8 mouse cellular contexts compared by ENCODE assay signal in genomic region chr5:150522867-150523234, GRCm38 (mm10). TPM values are rescaled to one million over a fixed set of nuclear protein-coding genes. Genes with fewer than 3 reads are reported as not detected.
DNase-seq lines count a peak whose midpoint lies in the region; ATAC-seq and TF ChIP-seq lines count a peak whose summit lies in the region.

No protein-coding gene starts in this region.

- peak overlapping the region; percentile 86 for H3K4me2 ChIP-seq in heart, embryonic 14.5 days (ENCODE audit: low read length)
- H3K4me2 ChIP-seq in hindbrain, embryonic 11.5 days (replicated peaks; ENCODE audit: low read depth, low read length), result peak overlapping the region; percentile 58
- peak overlapping the region; percentile 50 for H3K4me2 ChIP-seq in midbrain, embryonic 11.5 days

- peak overlapping the region; percentile 96 for H3K9ac ChIP-seq in heart, embryonic 14.5 days (ENCODE audit: low read length)
- peak overlapping the region; percentile 87 for H3K9ac ChIP-seq in MEL (ENCODE audit: control insufficient read depth, low read depth, low read length, poor library complexity, severe bottlenecking)
- peak overlapping the region; percentile 93 for H3K9ac ChIP-seq in hindbrain, embryonic 11.5 days (ENCODE audit: low read depth, low read length)
- peak overlapping the region; percentile 70 for H3K9ac ChIP-seq in midbrain, embryonic 11.5 days (ENCODE audit: low read length)

- TF ChIP-seq POLR2A in MEL (IDR thresholded peaks at IDR 0.05; ENCODE audit: control insufficient read depth in 1 of 2, insufficient read depth in 1 of 2, low read depth in 1 of 2, low read length in 2 of 2, poor library complexity in 1 of 2), result no peak; a peak in 1 of 4 replicates

- 0 out of 2 replicates have a peak, but pooled peaks have one; percentile 18 for ATAC-seq in heart, embryonic 14.5 days (ENCODE audit: insufficient number of reproducible peaks, insufficient read depth, low FRiP score, low read depth)
- ATAC-seq in hindbrain, embryonic 11.5 days (ENCODE audit: low FRiP score), result no peak
- ATAC-seq in midbrain, embryonic 11.5 days (ENCODE audit: low FRiP score), result no peak

- H3K4me3 ChIP-seq in heart, embryonic 14.5 days (ENCODE audit: control insufficient read depth in 1 of 2, insufficient read depth in 1 of 2, low read depth in 1 of 2, low read length in 2 of 2), result peak overlapping the region; percentile 83 to 89
- peak overlapping the region; percentile 59 to 65 for H3K4me3 ChIP-seq in MEL (ENCODE audit: control insufficient read depth in 1 of 2, insufficient read depth in 1 of 2, low read depth in 2 of 2, low read length in 2 of 2)
- peak overlapping the region; percentile 83 for H3K4me3 ChIP-seq in hindbrain, embryonic 11.5 days (ENCODE audit: low read depth, low read length)
- H3K4me3 ChIP-seq in midbrain, embryonic 11.5 days (ENCODE audit: low read depth, low read length), result peak overlapping the region; percentile 48

- no peaks in the 10 kb centered on the region for H3K9me3 ChIP-seq in heart, embryonic 14.5 days (ENCODE audit: control insufficient read depth, low read length)
- no peaks in the 10 kb centered on the region for H3K9me3 ChIP-seq in MEL (replicated peaks; ENCODE audit: insufficient read depth, low read length)
- H3K9me3 ChIP-seq in hindbrain, embryonic 11.5 days (ENCODE audit: control insufficient read depth, low read length), result no peaks in the 10 kb centered on the region
- no peaks in the 10 kb centered on the region for H3K9me3 ChIP-seq in midbrain, embryonic 11.5 days (ENCODE audit: control insufficient read depth, low read length)

- no peak for DNase-seq in heart, adult 18-20 months
- no peak for DNase-seq in MEL (ENCODE audit: low read depth, low spot score)
- DNase-seq in hindbrain, embryonic 11.5 days (ENCODE audit: low spot score), result no peak
- no peak for DNase-seq in midbrain, embryonic 11.5 days (ENCODE audit: low spot score, missing footprints)
- DNase-seq in cerebellum, adult 9-11 months, result no peak
- DNase-seq in kidney, postnatal 14 days, result no peak
- DNase-seq in layer of hippocampus, postnatal 10 days (ENCODE audit: low spot score in 2 of 2), result no peak

- WGBS in heart, embryonic 14.5 days, result 7% methylated on average over 11 of the region's 11 CpGs
- 7% methylated on average over 11 of the region's 11 CpGs for WGBS in hindbrain, embryonic 11.5 days
- WGBS in midbrain, embryonic 11.5 days, result 15% methylated on average over 11 of the region's 11 CpGs

- no peak for TF ChIP-seq CTCF in MEL (IDR thresholded peaks at IDR 0.05 in 2 of 3, conservative IDR thresholded peaks at IDR 0.05 in 1 of 3; ENCODE audit: control insufficient read depth in 1 of 3, insufficient read depth in 1 of 3, low read depth in 2 of 3, low read length in 3 of 3, poor library complexity in 1 of 3, severe bottlenecking in 1 of 3)

- no peaks in the 10 kb centered on the region for H3K27me3 ChIP-seq in heart, embryonic 14.5 days (ENCODE audit: control insufficient read depth, insufficient read depth, low read length)
- H3K27me3 ChIP-seq in MEL (ENCODE audit: control insufficient read depth in 1 of 2, insufficient read depth in 2 of 2, low read length in 2 of 2), result no peaks in the 10 kb centered on the region
- H3K27me3 ChIP-seq in hindbrain, embryonic 11.5 days (ENCODE audit: control insufficient read depth, insufficient read depth, low read length), result no peaks in the 10 kb centered on the region
- no peaks in the 10 kb centered on the region for H3K27me3 ChIP-seq in midbrain, embryonic 11.5 days (ENCODE audit: control insufficient read depth, insufficient read depth, low read length)

- TF ChIP-seq RAD21 in MEL (IDR thresholded peaks at IDR 0.05; ENCODE audit: low read depth, low read length), result no peak

- peaks cover 0 to 2% of the 10 kb centered on the region in 2 experiments; a peak in 1 of 4 replicates for H3K4me1 ChIP-seq in heart, embryonic 14.5 days (ENCODE audit: control insufficient read depth in 2 of 2, insufficient read depth in 2 of 2, low read length in 2 of 2)
- H3K4me1 ChIP-seq in MEL (ENCODE audit: control insufficient read depth in 1 of 2, insufficient read depth in 2 of 2, low read length in 2 of 2), result peaks cover 0 to 4% of the 10 kb centered on the region in 2 experiments; a peak in 1 of 4 replicates
- H3K4me1 ChIP-seq in hindbrain, embryonic 11.5 days (replicated peaks; ENCODE audit: control insufficient read depth, insufficient read depth, low read length), result no peaks in the 10 kb centered on the region
- no peaks in the 10 kb centered on the region for H3K4me1 ChIP-seq in midbrain, embryonic 11.5 days (ENCODE audit: control insufficient read depth, insufficient read depth, low read length)

- peaks cover 4% of the 10 kb centered on the region; the same call in 1 of the 2 replicates for H3K79me2 ChIP-seq in MEL (ENCODE audit: control insufficient read depth, insufficient read depth, low read length, poor library complexity)

- TF ChIP-seq EP300 in MEL (IDR thresholded peaks at IDR 0.05; ENCODE audit: low read depth in 1 of 2, low read length in 2 of 2), result no peak

- 0 out of 2 replicates have a peak, but pooled peaks cover 3% of the 10 kb centered on the region for H3K36me3 ChIP-seq in heart, embryonic 14.5 days (ENCODE audit: control insufficient read depth, insufficient read depth, low read length)
- H3K36me3 ChIP-seq in MEL (ENCODE audit: control insufficient read depth in 1 of 2, insufficient read depth in 2 of 2, low read length in 2 of 2), result peaks cover 0 to 16% of the 10 kb centered on the region in 2 experiments; a peak in 2 of 4 replicates
- H3K36me3 ChIP-seq in hindbrain, embryonic 11.5 days (ENCODE audit: control insufficient read depth, insufficient read depth, low read length), result no peaks in the 10 kb centered on the region
- no peaks in the 10 kb centered on the region for H3K36me3 ChIP-seq in midbrain, embryonic 11.5 days (ENCODE audit: control insufficient read depth, insufficient read depth, low read length)

- peak overlapping the region in 1 of 2 experiments; percentile 72; a peak in 2 of 4 replicates for H3K27ac ChIP-seq in heart, embryonic 14.5 days (replicated peaks in 1 of 2; ENCODE audit: control insufficient read depth in 1 of 2, insufficient read depth in 1 of 2, low read depth in 2 of 2, low read length in 2 of 2)
- H3K27ac ChIP-seq in MEL (ENCODE audit: control insufficient read depth, low read depth, low read length), result peak overlapping the region; percentile 51
- peak overlapping the region; percentile 51; the same call in 1 of the 2 replicates for H3K27ac ChIP-seq in hindbrain, embryonic 11.5 days (ENCODE audit: low read depth, low read length)
- H3K27ac ChIP-seq in midbrain, embryonic 11.5 days (ENCODE audit: low read depth, low read length), result peak overlapping the region; percentile 10; the same call in 1 of the 2 replicates

TF ChIP-seq in MEL, 35 proteins besides CTCF, POLR2A, EP300 and RAD21:
- TF ChIP-seq HCFC1 (IDR thresholded peaks at IDR 0.05; ENCODE audit: low read depth, low read length), result no peak
- TF ChIP-seq ETS1 (IDR thresholded peaks at IDR 0.05; ENCODE audit: low read depth, low read length), result no peak
- no peak for TF ChIP-seq USF1 (IDR thresholded peaks at IDR 0.05; ENCODE audit: low read depth, low read length)
- no peak for TF ChIP-seq MAFK (IDR thresholded peaks at IDR 0.05; ENCODE audit: borderline replicate concordance, low read depth, low read length)
- TF ChIP-seq SIN3A (IDR thresholded peaks at IDR 0.05; ENCODE audit: low read length), result no peak
- TF ChIP-seq ELF1 (IDR thresholded peaks at IDR 0.05; ENCODE audit: low read depth, low read length), result no peak
- no peak for TF ChIP-seq NELFE (IDR thresholded peaks at IDR 0.05; ENCODE audit: low read depth, low read length)
- TF ChIP-seq RCOR1 (IDR thresholded peaks at IDR 0.05; ENCODE audit: low read depth, low read length), result no peak
- TF ChIP-seq ZC3H11A (IDR thresholded peaks at IDR 0.05; ENCODE audit: low read depth, low read length), result no peak
- no peak for TF ChIP-seq TCF12 (IDR thresholded peaks at IDR 0.05; ENCODE audit: low read depth, low read length)
- no peak for TF ChIP-seq KAT2A (conservative IDR thresholded peaks at IDR 0.05; ENCODE audit: low read depth, low read length)
- no peak for TF ChIP-seq POLR2AphosphoS5 (IDR thresholded peaks at IDR 0.05; ENCODE audit: borderline replicate concordance, low read depth, low read length)
- no peak for TF ChIP-seq CHD2 (IDR thresholded peaks at IDR 0.05; ENCODE audit: low read length)
- no peak for TF ChIP-seq MXI1 (IDR thresholded peaks at IDR 0.05; ENCODE audit: low read depth, low read length)
- no peak for TF ChIP-seq TAL1 (IDR thresholded peaks at IDR 0.05; ENCODE audit: low read length)
- no peak for TF ChIP-seq GABPA (IDR thresholded peaks at IDR 0.05; ENCODE audit: low read depth, low read length)
- no peak for TF ChIP-seq ZKSCAN1 (IDR thresholded peaks at IDR 0.05; ENCODE audit: low read depth, low read length)
- no peak for TF ChIP-seq CHD1 (IDR thresholded peaks at IDR 0.05; ENCODE audit: low read depth, low read length)

RNA-seq across cellular contexts. Expression of gene Brca2, which starts 0.4 kb away (rescaled TPM):
- 14.4 and 21.2 TPM in 2 replicates for polyA plus RNA-seq in heart, embryonic 14.5 days (2014; fragmentation: Nextera tagmentation; extraction: Ambion mirVana)
- total RNA-seq in heart, adult 18-20 months (2021), result 1 to 10 TPM; 1.4 to 1.8 TPM
- total RNA-seq in MEL (2012; rRNA removed), result 29.8 and 31.2 TPM in 2 replicates
- 100 to 1,000 TPM in 1 of 2 experiments, 10 to 100 TPM in 1; 53.4 to 239 TPM for polyA plus RNA-seq in MEL (2012; ENCODE audit: insufficient read depth in 1 of 2, insufficient read length in 2 of 2, low read depth in 1 of 2, low replicate concordance in 2 of 2, missing spikeins in 1 of 2)
- 22.6 and 25.8 TPM in 2 replicates for polyA plus RNA-seq in hindbrain, embryonic 11.5 days (2014; fragmentation: Nextera tagmentation; extraction: Ambion mirVana)
- polyA plus RNA-seq in midbrain, embryonic 11.5 days (2014; fragmentation: Nextera tagmentation; extraction: Ambion mirVana), result 21.5 and 25.8 TPM in 2 replicates
- total RNA-seq in layer of hippocampus, postnatal 10 days (2021), result 10 to 100 TPM; 10.8 to 11.0 TPM

RNA-seq across cellular contexts. Expression of gene Zar1l, which starts 4.9 kb away (rescaled TPM):
- polyA plus RNA-seq in heart, embryonic 14.5 days (2014; fragmentation: Nextera tagmentation; extraction: Ambion mirVana), result not detected in 2 replicates
- total RNA-seq in heart, adult 18-20 months (2021), result not detected
- total RNA-seq in MEL (2012; rRNA removed), result not detected in 2 replicates
- polyA plus RNA-seq in MEL (2012; ENCODE audit: insufficient read depth in 1 of 2, insufficient read length in 2 of 2, low read depth in 1 of 2, low replicate concordance in 2 of 2, missing spikeins in 1 of 2), result not detected
- not detected in 2 replicates for polyA plus RNA-seq in hindbrain, embryonic 11.5 days (2014; fragmentation: Nextera tagmentation; extraction: Ambion mirVana)
- polyA plus RNA-seq in midbrain, embryonic 11.5 days (2014; fragmentation: Nextera tagmentation; extraction: Ambion mirVana), result not detected in 2 replicates
- not detected for total RNA-seq in layer of hippocampus, postnatal 10 days (2021)
